Comparison of ENCODE assay signal across 12 mouse cellular contexts in genomic region chr10:76416811-76417210, GRCm38 (mm10). TPM values are rescaled to one million over a fixed set of nuclear protein-coding genes. Genes with fewer than 3 reads are reported as not detected.
DNase-seq lines count a peak whose midpoint lies in the region; ATAC-seq and TF ChIP-seq lines count a peak whose summit lies in the region.
"Had no signal": no experiment of that assay in that cellular context is flagged by ENCODE, and none has a peak within 500 bp of the region (broad histone marks: within the 10 kb centered on the region; RNA-seq: fewer than 3 reads in every experiment).

No protein-coding gene starts in this region.

- no peaks in the 10 kb centered on the region for H3K4me1 ChIP-seq in kidney, embryonic 15.5 days
- no peaks in the 10 kb centered on the region for H3K4me1 ChIP-seq in lung, postnatal 0 days (ENCODE audit: insufficient read depth, low read depth, low read length)
- no peaks in the 10 kb centered on the region for H3K4me1 ChIP-seq in midbrain, embryonic 15.5 days
- H3K4me1 ChIP-seq: liver, embryonic 15.5 days had no signal

- no peaks in the 10 kb centered on the region for H3K27me3 ChIP-seq in kidney, embryonic 15.5 days
- no peaks in the 10 kb centered on the region for H3K27me3 ChIP-seq in lung, postnatal 0 days (replicated peaks; ENCODE audit: insufficient read depth, low read length)
- no peaks in the 10 kb centered on the region for H3K27me3 ChIP-seq in midbrain, embryonic 15.5 days (replicated peaks)
- H3K27me3 ChIP-seq: CH12.LX; liver, embryonic 15.5 days had no signal

- H3K9ac ChIP-seq in kidney, embryonic 15.5 days = no peak overlapping the region
- no peak overlapping the region for H3K9ac ChIP-seq in lung, postnatal 0 days (replicated peaks; ENCODE audit: low read depth)
- no peak overlapping the region for H3K9ac ChIP-seq in midbrain, embryonic 15.5 days
- H3K9ac ChIP-seq: liver, embryonic 15.5 days had no signal

- H3K27ac ChIP-seq in kidney, embryonic 15.5 days = no peak overlapping the region
- no peak overlapping the region for H3K27ac ChIP-seq in lung, postnatal 0 days (ENCODE audit: low read length)
- H3K27ac ChIP-seq in midbrain, embryonic 15.5 days = no peak overlapping the region
- H3K27ac ChIP-seq: layer of hippocampus, adult 2 months; liver, embryonic 15.5 days had no signal

- no peak overlapping the region for H3K4me2 ChIP-seq in kidney, embryonic 15.5 days
- H3K4me2 ChIP-seq in lung, postnatal 0 days (replicated peaks; ENCODE audit: low read depth, low read length) = no peak overlapping the region
- no peak overlapping the region for H3K4me2 ChIP-seq in midbrain, embryonic 15.5 days
- H3K4me2 ChIP-seq: liver, embryonic 15.5 days had no signal

- no peak for TF ChIP-seq CTCF in lung, postnatal 0 days (IDR thresholded peaks at IDR 0.05)

- intact Hi-C loops in heart, postnatal 36 days (cut with DNase I) = no loop called here

- no peak for TF ChIP-seq EP300 in lung, postnatal 0 days (IDR thresholded peaks at IDR 0.05)

- no peak overlapping the region for H3K4me3 ChIP-seq in kidney, embryonic 15.5 days (replicated peaks)
- no peak overlapping the region for H3K4me3 ChIP-seq in lung, postnatal 0 days (ENCODE audit: low read depth, low read length)
- no peak overlapping the region for H3K4me3 ChIP-seq in midbrain, embryonic 15.5 days
- H3K4me3 ChIP-seq: layer of hippocampus, adult 2 months; liver, embryonic 15.5 days had no signal

- DNase-seq in kidney, adult 8-10 months = peak; percentile 20 to 64
- DNase-seq in gastrocnemius, postnatal 25 days = peak; percentile 88
- peak; percentile 42 to 54 for DNase-seq in heart, postnatal 36 days
- DNase-seq in skeletal muscle tissue, adult 2 months (ENCODE audit: low read depth, low spot score) = peak; percentile 93
- DNase-seq in lung, postnatal 0 days (ENCODE audit: low spot score) = no peak
- no peak for DNase-seq in spleen, adult 12 weeks (ENCODE audit: low spot score)

- ATAC-seq in kidney, embryonic 15.5 days (replicated peaks; ENCODE audit: low FRiP score) = no peak
- ATAC-seq in lung, postnatal 0 days = no peak
- no peak for ATAC-seq in midbrain, embryonic 15.5 days (replicated peaks)

- no peaks in the 10 kb centered on the region for H3K9me3 ChIP-seq in kidney, embryonic 15.5 days (replicated peaks)
- H3K9me3 ChIP-seq in lung, postnatal 0 days (ENCODE audit: low read length) = no peaks in the 10 kb centered on the region
- H3K9me3 ChIP-seq in midbrain, embryonic 15.5 days = no peaks in the 10 kb centered on the region
- H3K9me3 ChIP-seq: liver, embryonic 15.5 days had no signal

- peaks cover 99% of the 10 kb centered on the region for H3K36me3 ChIP-seq in kidney, embryonic 15.5 days
- peaks cover 67% of the 10 kb centered on the region for H3K36me3 ChIP-seq in lung, postnatal 0 days (ENCODE audit: insufficient read depth, low read length)
- H3K36me3 ChIP-seq in midbrain, embryonic 15.5 days (replicated peaks) = peaks cover 36% of the 10 kb centered on the region

- WGBS in kidney, embryonic 15.5 days = 85% methylated on average over 12 of the region's 12 CpGs
- 89% methylated on average over 12 of the region's 12 CpGs for WGBS in lung, postnatal 0 days
- 81% methylated on average over 12 of the region's 12 CpGs for WGBS in midbrain, embryonic 15.5 days

RNA-seq across cellular contexts. Expression of gene AC141477.1, which starts 23.4 kb away (rescaled TPM):
- not detected in 2 replicates for polyA plus RNA-seq in kidney, embryonic 15.5 days (2015; fragmentation: Nextera tagmentation; extraction: Ambion mirVana)
- not detected for total RNA-seq in gastrocnemius, postnatal 25 days (2021)
- not detected for total RNA-seq in heart, postnatal 36 days (2021)
- polyA plus RNA-seq in lung, postnatal 0 days (2015; fragmentation: Nextera tagmentation; extraction: Ambion mirVana) = 1.4 TPM in 1 of 2 replicates, not detected in the other
- not detected in 2 replicates for polyA plus RNA-seq in midbrain, embryonic 15.5 days (2015; fragmentation: Nextera tagmentation; extraction: Ambion mirVana)
- total RNA-seq: CH12.LX; layer of hippocampus, adult 2 months had no signal
- polyA plus RNA-seq: gonadal fat pad, adult 2 months; liver, embryonic 15.5 days had no signal

RNA-seq across cellular contexts. Expression of gene Pcnt, which starts 25.8 kb away (rescaled TPM):
- polyA plus RNA-seq in kidney, embryonic 15.5 days (2015; fragmentation: Nextera tagmentation; extraction: Ambion mirVana) = 13.4 and 16.9 TPM in 2 replicates
- total RNA-seq in gastrocnemius, postnatal 25 days (2021) = 10 to 100 TPM; 49.1 to 55.2 TPM
- 10 to 100 TPM; 44.8 to 57.6 TPM for total RNA-seq in heart, postnatal 36 days (2021)
- polyA plus RNA-seq in lung, postnatal 0 days (2015; fragmentation: Nextera tagmentation; extraction: Ambion mirVana) = 16.7 and 18.5 TPM in 2 replicates
- polyA plus RNA-seq in midbrain, embryonic 15.5 days (2015; fragmentation: Nextera tagmentation; extraction: Ambion mirVana) = 8.0 and 8.8 TPM in 2 replicates

RNA-seq across cellular contexts. Expression of gene 2610028H24Rik, which starts 32.1 kb away (rescaled TPM):
- polyA plus RNA-seq in kidney, embryonic 15.5 days (2015; fragmentation: Nextera tagmentation; extraction: Ambion mirVana) = not detected in 2 replicates
- under 1 TPM; 0.29 to 0.31 TPM for total RNA-seq in gastrocnemius, postnatal 25 days (2021)
- total RNA-seq in heart, postnatal 36 days (2021) = under 1 TPM; 0.16 to 0.25 TPM
- polyA plus RNA-seq in lung, postnatal 0 days (2015; fragmentation: Nextera tagmentation; extraction: Ambion mirVana) = 30.3 and 32.3 TPM in 2 replicates
- not detected in 2 replicates for polyA plus RNA-seq in midbrain, embryonic 15.5 days (2015; fragmentation: Nextera tagmentation; extraction: Ambion mirVana)
- total RNA-seq: layer of hippocampus, adult 2 months had no signal
- polyA plus RNA-seq: liver, embryonic 15.5 days had no signal

RNA-seq across cellular contexts. Expression of gene Mcm3ap, which starts 51.9 kb away (rescaled TPM):
- polyA plus RNA-seq in kidney, embryonic 15.5 days (2015; fragmentation: Nextera tagmentation; extraction: Ambion mirVana) = 50.9 and 52.1 TPM in 2 replicates
- 10 to 100 TPM; 17.2 to 19.2 TPM for total RNA-seq in gastrocnemius, postnatal 25 days (2021)
- total RNA-seq in heart, postnatal 36 days (2021) = 10 to 100 TPM; 22.9 to 23.6 TPM
- polyA plus RNA-seq in lung, postnatal 0 days (2015; fragmentation: Nextera tagmentation; extraction: Ambion mirVana) = 41.9 and 46.0 TPM in 2 replicates
- polyA plus RNA-seq in midbrain, embryonic 15.5 days (2015; fragmentation: Nextera tagmentation; extraction: Ambion mirVana) = 58.9 and 71.7 TPM in 2 replicates

RNA-seq across cellular contexts. Expression of gene Ybey, which starts 52.1 kb away (rescaled TPM):
- 7.5 and 7.8 TPM in 2 replicates for polyA plus RNA-seq in kidney, embryonic 15.5 days (2015; fragmentation: Nextera tagmentation; extraction: Ambion mirVana)
- total RNA-seq in gastrocnemius, postnatal 25 days (2021) = 1 to 10 TPM; 3.6 to 3.9 TPM
- 1 to 10 TPM; 2.9 to 4.0 TPM for total RNA-seq in heart, postnatal 36 days (2021)
- 5.4 and 5.9 TPM in 2 replicates for polyA plus RNA-seq in lung, postnatal 0 days (2015; fragmentation: Nextera tagmentation; extraction: Ambion mirVana)
- 7.3 TPM in 2 replicates for polyA plus RNA-seq in midbrain, embryonic 15.5 days (2015; fragmentation: Nextera tagmentation; extraction: Ambion mirVana)

Comparison
In these comparisons a context has a peak if more than half of its experiments do, and no peak if none do; other contexts are left out.
1. DNase-seq: peak in kidney, adult 8-10 months (2 of 2), gastrocnemius, postnatal 25 days (single experiment), heart, postnatal 36 days (2 of 2) and skeletal muscle tissue, adult 2 months (single experiment); none in lung, postnatal 0 days (single experiment) and spleen, adult 12 weeks (single experiment).
2. RNA of gene 2610028H24Rik, which starts 32.1 kb away (polyA plus RNA-seq): 30.3 to 32.3 TPM in lung, postnatal 0 days; not detected in kidney, embryonic 15.5 days and not detected in midbrain, embryonic 15.5 days; every median in the first group is over 10 times any median in the second.